Mouse (Mus musculus) adrenal gland, adult (tissue): ENCODE results near the gene Dexi.

Experiments
- DNase-seq, 2 experiments: peaks; one replicate each; pipeline ENCODE4 v3.0.0; 2022 to 2023; ENCODE audit warnings: low spot score in 1 of 2; ENCODE audit not compliant: inconsistent age in 2 of 2

Gene Dexi

GRCm38 (mm10) chr16:10461178-10461577 is 81.7 kb downstream of the Dexi start:
- DNase-seq, result no peak

- no peak for DNase-seq
Measured at GRCm38 (mm10) chr16:10460188-10460587, 82.7 kb downstream of the Dexi start.

- no peak for DNase-seq
Measured at GRCm38 (mm10) chr16:10454583-10454974, 88.3 kb downstream of the Dexi start.

- DNase-seq, result no peak
Measured at GRCm38 (mm10) chr16:10453872-10454582, 88.8 kb downstream of the Dexi start.
